Mouse (Mus musculus) limb, embryonic 14.5 days (tissue): Measurements from ENCODE around the gene Dnlz. TPM values are rescaled to one million over a fixed set of nuclear protein-coding genes. Genes with fewer than 3 reads are reported as not detected.

ENCODE experiments used
- ATAC-seq: fragments of 200-750 bp; cut with Nextera tagmentation; 2 replicates; pipeline ENCODE4 v1.8.0; 2017; ENCODE audit warnings: low read depth, moderate number of reproducible peaks, moderate TSS enrichment; ENCODE audit not compliant: low FRiP score
- DNase-seq: peaks from one replicate; pipeline ENCODE4 v3.0.0-alpha.2; 2015; ENCODE audit warnings: low spot score
- H3K27ac ChIP-seq: fragments of 300-500 bp; sonication (generic); replicated peaks from 2 replicates; pipeline ENCODE4 v1.5.1; 2014; ENCODE audit warnings: low read depth, mild to moderate bottlenecking, low read length, moderate library complexity, mixed read lengths
- H3K27me3 ChIP-seq: fragments of 300-500 bp; sonication (generic); 2 replicates; pipeline ENCODE4 v1.6.1; 2014; ENCODE audit warnings: low read length, mixed read lengths; ENCODE audit not compliant: control insufficient read depth, insufficient read depth
- H3K36me3 ChIP-seq: fragments of 300-500 bp; sonication (generic); 2 replicates; pipeline ENCODE4 v1.6.1; 2014; ENCODE audit warnings: mild to moderate bottlenecking, low read length, moderate library complexity, mixed read lengths; ENCODE audit not compliant: control insufficient read depth, insufficient read depth
- H3K4me1 ChIP-seq: fragments of 300-500 bp; sonication (generic); 2 replicates; pipeline ENCODE4 v1.6.1; 2014; ENCODE audit warnings: antibody characterized with exemption, low read length, mixed read lengths; ENCODE audit not compliant: control insufficient read depth, insufficient read depth
- H3K4me2 ChIP-seq: fragments of 300-500 bp; sonication (generic); replicated peaks from 2 replicates; pipeline ENCODE4 v1.6.1; 2014; ENCODE audit warnings: low read depth, mild to moderate bottlenecking, low read length, moderate library complexity; ENCODE audit not compliant: severe bottlenecking
- H3K4me3 ChIP-seq: fragments of 300-500 bp; sonication (generic); replicated peaks from 2 replicates; pipeline ENCODE4 v1.5.1; 2014; ENCODE audit warnings: low read length
- H3K9ac ChIP-seq: fragments of 300-500 bp; sonication (generic); 2 replicates; pipeline ENCODE4 v1.6.1; 2014; ENCODE audit warnings: mild to moderate bottlenecking, low read depth, low read length, moderate library complexity; ENCODE audit not compliant: severe bottlenecking
- H3K9me3 ChIP-seq: fragments of 300-500 bp; sonication (generic); 2 replicates; pipeline ENCODE4 v1.6.1; 2016; ENCODE audit warnings: low read length; ENCODE audit not compliant: control insufficient read depth
- POLR2A ChIP-seq: fragments of 200-500 bp; IDR thresholded peaks from 2 replicates; pipeline ENCODE4 v1.8.0; 2012; ENCODE audit warnings: inconsistent platforms, mild to moderate bottlenecking, moderate library complexity, borderline replicate concordance; ENCODE audit not compliant: insufficient read depth, insufficient read length; ENCODE audit errors: extremely low read depth
- WGBS: fragments of 180-500 bp; shearing (Covaris S2); extraction: QIAGEN DNeasy Blood & Tissue Kit; methylation state at CpG from one replicate; pipeline ENCODE4 v1.1.7; 2014; 5-methylcytosine and 5-hydroxymethylcytosine counted together
- polyA plus RNA-seq, 2 experiments: library from polyadenylated mRNA; depleted of rRNA in 1 of 2; stranded (reverse) in 1 of 2; unstranded in 1 of 2; fragments of >200 nt; fragmentation: Nextera tagmentation in 1 of 2; extraction: Ambion mirVana in 1 of 2; gene quantifications; 2 replicates each; pipeline versions ENCODE4 v1.2.1 to v1.2.3; 2012 to 2014

The Dnlz gene
- polyA plus RNA-seq, 2 experiments, result 28.2 to 31.1 TPM

DNA sequence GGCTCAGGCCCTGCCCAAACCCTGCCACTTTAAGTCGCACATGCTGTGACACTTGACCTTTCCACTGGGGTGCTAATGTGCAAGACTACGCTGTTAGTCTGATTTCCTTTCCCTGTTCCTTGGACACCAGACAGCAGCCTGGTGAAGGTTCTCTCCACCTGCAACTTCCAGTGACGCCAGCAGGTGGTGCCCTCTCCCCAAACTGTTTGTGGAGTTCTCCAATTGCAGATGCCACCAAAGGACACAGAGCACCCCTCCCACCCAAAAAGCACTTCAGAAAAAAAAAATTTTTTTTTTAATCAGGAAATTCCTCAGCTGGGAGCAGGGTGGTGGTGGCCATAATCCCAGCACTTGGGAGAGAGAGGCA is 51.1 kb downstream of the Dnlz start:
- 0% methylated on average over 3 of the region's 3 CpGs for WGBS
- ATAC-seq, result peak; percentile 27; the same call in 1 of the 2 replicates

GRCm38 (mm10) chr2:26300161-26300807 is 51.6 kb downstream of the Dnlz start:
- 43% methylated on average over 5 of the region's 5 CpGs for WGBS
- H3K27ac ChIP-seq, result no peak overlapping the region
- no peaks in the 10 kb centered on the region; the same call in 1 of the 2 replicates for H3K4me1 ChIP-seq
- no peaks in the 10 kb centered on the region for H3K27me3 ChIP-seq
- TF ChIP-seq POLR2A, result no peak
- H3K4me2 ChIP-seq, result no peak overlapping the region
- DNase-seq (no peak), ATAC-seq (no peak)
- H3K36me3 ChIP-seq, result no peaks in the 10 kb centered on the region
- no peak overlapping the region for H3K9ac ChIP-seq
- no peaks in the 10 kb centered on the region for H3K9me3 ChIP-seq
- H3K4me3 ChIP-seq, result no peak overlapping the region

More for the DNA sequence above, 51.1 kb downstream of the Dnlz start:
- H3K27me3 ChIP-seq, result no peaks in the 10 kb centered on the region
- no peak overlapping the region for H3K4me2 ChIP-seq
- no peak for TF ChIP-seq POLR2A
- DNase-seq, result peak; percentile 82
- no peaks in the 10 kb centered on the region for H3K36me3 ChIP-seq
- no peak overlapping the region for H3K27ac ChIP-seq
- H3K9me3 ChIP-seq, result no peaks in the 10 kb centered on the region
- H3K4me3 ChIP-seq, result no peak overlapping the region
- no peaks in the 10 kb centered on the region; the same call in 1 of the 2 replicates for H3K4me1 ChIP-seq
- H3K9ac ChIP-seq, result no peak overlapping the region

DNA sequence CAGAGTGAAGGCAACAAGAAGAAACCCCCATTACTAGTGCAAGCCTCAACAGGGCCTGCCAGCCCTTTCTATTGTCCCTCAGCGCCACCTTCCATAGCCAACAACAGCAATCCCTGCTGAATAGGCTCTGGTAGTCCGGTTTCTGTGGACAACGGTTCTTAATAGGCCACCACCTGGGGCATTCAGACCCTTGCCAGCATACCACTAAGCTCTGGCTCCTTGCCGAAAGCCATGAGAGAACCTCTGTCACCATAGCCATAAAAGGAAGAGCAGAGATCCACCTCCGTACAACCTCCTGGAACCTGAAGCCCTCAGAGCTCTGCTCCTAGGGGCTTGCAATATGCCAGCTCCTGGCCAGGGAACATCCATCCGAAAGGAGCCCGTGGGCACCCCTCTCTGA is 52.6 kb downstream of the Dnlz start:
- 52% methylated on average over 7 of the region's 7 CpGs for WGBS
- no peaks in the 10 kb centered on the region for H3K9me3 ChIP-seq
- DNase-seq (no peak), ATAC-seq (no peak)
- H3K9ac ChIP-seq, result no peak overlapping the region
- H3K27me3 ChIP-seq, result no peaks in the 10 kb centered on the region
- H3K36me3 ChIP-seq, result no peaks in the 10 kb centered on the region
- no peak overlapping the region for H3K27ac ChIP-seq
- no peaks in the 10 kb centered on the region; the same call in 1 of the 2 replicates for H3K4me1 ChIP-seq
- H3K4me3 ChIP-seq, result no peak overlapping the region
- TF ChIP-seq POLR2A, result no peak
- H3K4me2 ChIP-seq, result no peak overlapping the region

GRCm38 (mm10) chr2:26298856-26299230 is 53.1 kb downstream of the Dnlz start:
- 17% methylated on average over 4 of the region's 4 CpGs for WGBS
- no peak overlapping the region for H3K27ac ChIP-seq
- no peak overlapping the region for H3K4me2 ChIP-seq
- H3K4me3 ChIP-seq, result no peak overlapping the region
- no peaks in the 10 kb centered on the region; the same call in 1 of the 2 replicates for H3K4me1 ChIP-seq
- H3K9ac ChIP-seq, result no peak overlapping the region
- ATAC-seq (no peak), DNase-seq (no peak)
- no peaks in the 10 kb centered on the region for H3K27me3 ChIP-seq
- no peaks in the 10 kb centered on the region for H3K36me3 ChIP-seq
- H3K9me3 ChIP-seq, result no peaks in the 10 kb centered on the region
- no peak for TF ChIP-seq POLR2A

DNA sequence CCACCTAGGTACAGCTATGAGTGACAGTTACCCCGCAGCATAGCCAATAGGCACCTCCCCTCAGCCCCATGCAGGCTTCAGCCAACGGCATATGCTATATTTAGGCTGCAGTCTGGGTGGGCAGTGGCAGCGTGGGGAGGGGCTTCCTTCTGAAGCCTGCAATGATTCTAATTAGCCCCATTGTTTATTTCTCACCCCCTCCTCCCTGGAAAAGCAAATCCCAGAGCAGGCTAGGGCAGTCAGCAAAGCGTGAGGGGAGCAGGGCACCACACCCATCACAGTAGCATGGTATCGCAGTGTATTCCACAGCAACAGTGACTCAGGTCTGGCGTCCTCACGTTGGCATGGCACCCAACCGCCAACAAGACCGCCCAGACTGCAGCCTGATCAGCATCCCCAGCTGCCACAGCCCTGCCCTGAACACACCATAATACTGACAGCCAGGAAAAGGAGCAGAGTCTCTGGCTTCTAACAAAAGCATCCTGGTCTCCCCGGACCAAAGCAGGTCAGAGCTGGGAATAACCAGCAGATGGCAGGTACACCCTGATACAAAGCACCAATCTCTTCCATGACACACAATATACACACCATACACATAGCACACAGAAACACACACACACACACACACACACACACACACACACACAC is 53.6 kb downstream of the Dnlz start:
- WGBS, result 3% methylated on average over 10 of the region's 10 CpGs
- Histone ChIP-seq H3K9me3 (no peaks in the 10 kb centered on the region), H3K4me1 (no peaks in the 10 kb centered on the region; the same call in 1 of the 2 replicates), H3K36me3 (no peaks in the 10 kb centered on the region), H3K27ac (no peak overlapping the region), H3K4me2 (peak overlapping the region; percentile 0; the same call in 1 of the 2 replicates), H3K27me3 (no peaks in the 10 kb centered on the region), H3K4me3 (no peak overlapping the region), H3K9ac (0 out of 2 replicates have a peak overlapping the region, but pooled peaks have one; percentile 13)
- no peak for TF ChIP-seq POLR2A
- DNase-seq (no peak), ATAC-seq (peak; percentile 68)

Other genes starting within 250 kb of the Dnlz start
- 6.4 and 11.8 TPM in 2 replicates for gene Nacc2, start 228.9 kb downstream of the Dnlz start, polyA plus RNA-seq (2012; rRNA removed)
- 5.0 and 5.3 TPM in 2 replicates for gene Nacc2, start 228.9 kb downstream of the Dnlz start, polyA plus RNA-seq (2014; fragmentation: Nextera tagmentation; extraction: Ambion mirVana)
- gene Lhx3, start 143.8 kb downstream of the Dnlz start, polyA plus RNA-seq (2012; rRNA removed), result 0.03 TPM in 2 replicates
- gene Lhx3, start 143.8 kb downstream of the Dnlz start, polyA plus RNA-seq (2014; fragmentation: Nextera tagmentation; extraction: Ambion mirVana), result not detected in 2 replicates
- 22.4 and 25.3 TPM in 2 replicates for gene Qsox2, start 114.6 kb downstream of the Dnlz start, polyA plus RNA-seq (2012; rRNA removed)
- 16.1 and 18.0 TPM in 2 replicates for gene Qsox2, start 114.6 kb downstream of the Dnlz start, polyA plus RNA-seq (2014; fragmentation: Nextera tagmentation; extraction: Ambion mirVana)
- 0.26 and 0.32 TPM in 2 replicates for gene Ccdc187, start 57.6 kb downstream of the Dnlz start, polyA plus RNA-seq (2012; rRNA removed)
- 0.03 and 0.06 TPM in 2 replicates for gene Ccdc187, start 57.6 kb downstream of the Dnlz start, polyA plus RNA-seq (2014; fragmentation: Nextera tagmentation; extraction: Ambion mirVana)
- gene Gpsm1, start 36.6 kb downstream of the Dnlz start, polyA plus RNA-seq (2012; rRNA removed), result 78.4 and 103 TPM in 2 replicates
- 31.0 and 37.6 TPM in 2 replicates for gene Gpsm1, start 36.6 kb downstream of the Dnlz start, polyA plus RNA-seq (2014; fragmentation: Nextera tagmentation; extraction: Ambion mirVana)
- gene Card9, start 8.8 kb upstream of the Dnlz start, polyA plus RNA-seq (2012; rRNA removed), result 4.1 and 5.6 TPM in 2 replicates
- 1.2 and 1.4 TPM in 2 replicates for gene Card9, start 8.8 kb upstream of the Dnlz start, polyA plus RNA-seq (2014; fragmentation: Nextera tagmentation; extraction: Ambion mirVana)
- 53.2 and 61.3 TPM in 2 replicates for gene Snapc4, start 28.5 kb upstream of the Dnlz start, polyA plus RNA-seq (2012; rRNA removed)
- 22.7 and 30.5 TPM in 2 replicates for gene Snapc4, start 28.5 kb upstream of the Dnlz start, polyA plus RNA-seq (2014; fragmentation: Nextera tagmentation; extraction: Ambion mirVana)
- 217 and 222 TPM in 2 replicates for gene Entr1, start 37.2 kb upstream of the Dnlz start, polyA plus RNA-seq (2012; rRNA removed)
- 120 and 124 TPM in 2 replicates for gene Entr1, start 37.2 kb upstream of the Dnlz start, polyA plus RNA-seq (2014; fragmentation: Nextera tagmentation; extraction: Ambion mirVana)
- 106 and 108 TPM in 2 replicates for gene Pmpca, start 37.2 kb upstream of the Dnlz start, polyA plus RNA-seq (2012; rRNA removed)
- 72.3 and 78.9 TPM in 2 replicates for gene Pmpca, start 37.2 kb upstream of the Dnlz start, polyA plus RNA-seq (2014; fragmentation: Nextera tagmentation; extraction: Ambion mirVana)
- 36.7 and 43.2 TPM in 2 replicates for gene Inpp5e, start 57.1 kb upstream of the Dnlz start, polyA plus RNA-seq (2012; rRNA removed)
- gene Inpp5e, start 57.1 kb upstream of the Dnlz start, polyA plus RNA-seq (2014; fragmentation: Nextera tagmentation; extraction: Ambion mirVana), result 16.4 and 20.1 TPM in 2 replicates
- 62.5 and 73.3 TPM in 2 replicates for gene Sec16a, start 93.1 kb upstream of the Dnlz start, polyA plus RNA-seq (2012; rRNA removed)
- 47.1 and 47.6 TPM in 2 replicates for gene Sec16a, start 93.1 kb upstream of the Dnlz start, polyA plus RNA-seq (2014; fragmentation: Nextera tagmentation; extraction: Ambion mirVana)
- gene Notch1, start 164.6 kb upstream of the Dnlz start, polyA plus RNA-seq (2012; rRNA removed), result 28.1 and 40.2 TPM in 2 replicates
- gene Notch1, start 164.6 kb upstream of the Dnlz start, polyA plus RNA-seq (2014; fragmentation: Nextera tagmentation; extraction: Ambion mirVana), result 44.5 and 47.0 TPM in 2 replicates
- gene Egfl7, start 227.9 kb upstream of the Dnlz start, polyA plus RNA-seq (2012; rRNA removed), result 262 and 311 TPM in 2 replicates
- gene Egfl7, start 227.9 kb upstream of the Dnlz start, polyA plus RNA-seq (2014; fragmentation: Nextera tagmentation; extraction: Ambion mirVana), result 104 and 108 TPM in 2 replicates
- not detected in 2 replicates for gene Gm20532, start 234.5 kb upstream of the Dnlz start, polyA plus RNA-seq (2012; rRNA removed)
- gene Gm20532, start 234.5 kb upstream of the Dnlz start, polyA plus RNA-seq (2014; fragmentation: Nextera tagmentation; extraction: Ambion mirVana), result not detected in 2 replicates